Mouse (Mus musculus): ENCODE data around the gene Atp6v1g2.

Gene Atp6v1g2

DNA sequence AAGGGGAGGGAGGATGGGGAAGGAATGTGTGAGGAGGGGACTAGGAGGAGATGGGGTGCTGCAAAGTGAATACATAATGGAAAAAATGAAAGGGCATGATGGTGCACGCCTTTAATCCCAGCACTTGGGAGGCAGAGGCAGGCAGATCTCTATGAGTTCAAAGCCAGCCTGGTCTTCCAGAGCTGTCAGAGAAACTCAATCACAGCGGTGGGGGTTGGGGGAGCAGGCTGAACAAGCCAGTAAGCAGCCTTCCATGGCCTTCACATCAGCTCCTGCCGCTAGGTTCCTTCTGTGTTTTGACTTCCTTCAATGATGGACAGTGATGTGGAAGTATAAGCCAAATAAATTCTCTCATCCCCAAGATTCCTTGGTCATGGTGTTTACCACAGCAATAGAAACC is 21.8 kb downstream of the Atp6v1g2 start:
- no peak for DNase-seq (ENCODE audit: low spot score)

DNA sequence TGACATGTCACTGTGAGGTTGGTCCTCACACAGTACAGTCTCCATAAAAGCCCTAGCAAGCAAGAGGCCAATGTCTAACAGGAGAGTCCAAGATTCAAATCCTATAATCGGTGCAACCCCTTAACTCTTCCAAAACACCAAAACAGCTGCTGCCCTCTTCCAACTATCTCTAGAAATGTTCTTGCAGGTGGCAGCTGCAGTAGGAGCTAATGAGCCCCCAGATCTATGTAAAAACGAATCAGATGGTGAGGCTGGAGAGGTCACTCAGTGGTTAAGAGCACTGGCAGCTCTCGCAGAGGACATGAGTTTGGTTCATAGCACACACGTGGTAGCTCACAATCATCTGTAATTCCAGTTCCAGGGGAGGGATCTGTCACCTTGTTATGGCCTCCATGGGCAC is 22.2 kb downstream of the Atp6v1g2 start:
- DNase-seq (ENCODE audit: low spot score) = no peak

DNA sequence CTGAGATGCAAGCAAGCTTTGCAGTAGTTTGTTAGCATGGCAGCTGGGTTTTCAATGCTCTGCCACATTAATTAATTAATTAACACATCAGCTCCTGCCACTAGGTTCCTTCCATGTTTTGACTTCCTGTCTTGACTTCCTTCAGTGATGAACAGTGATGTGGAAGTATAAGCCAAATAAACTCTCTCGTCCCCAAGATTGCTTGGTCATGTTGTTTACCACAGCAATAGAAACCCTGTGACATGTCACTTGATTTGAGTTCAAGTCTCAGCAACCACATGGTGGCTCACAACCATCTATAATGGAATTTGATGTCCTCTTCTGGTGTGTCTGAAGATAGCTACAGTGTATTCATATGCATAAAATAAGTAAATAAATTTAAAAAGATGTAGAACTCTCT is 23.9 kb downstream of the Atp6v1g2 start:
- DNase-seq (ENCODE audit: low spot score) = no peak

DNA sequence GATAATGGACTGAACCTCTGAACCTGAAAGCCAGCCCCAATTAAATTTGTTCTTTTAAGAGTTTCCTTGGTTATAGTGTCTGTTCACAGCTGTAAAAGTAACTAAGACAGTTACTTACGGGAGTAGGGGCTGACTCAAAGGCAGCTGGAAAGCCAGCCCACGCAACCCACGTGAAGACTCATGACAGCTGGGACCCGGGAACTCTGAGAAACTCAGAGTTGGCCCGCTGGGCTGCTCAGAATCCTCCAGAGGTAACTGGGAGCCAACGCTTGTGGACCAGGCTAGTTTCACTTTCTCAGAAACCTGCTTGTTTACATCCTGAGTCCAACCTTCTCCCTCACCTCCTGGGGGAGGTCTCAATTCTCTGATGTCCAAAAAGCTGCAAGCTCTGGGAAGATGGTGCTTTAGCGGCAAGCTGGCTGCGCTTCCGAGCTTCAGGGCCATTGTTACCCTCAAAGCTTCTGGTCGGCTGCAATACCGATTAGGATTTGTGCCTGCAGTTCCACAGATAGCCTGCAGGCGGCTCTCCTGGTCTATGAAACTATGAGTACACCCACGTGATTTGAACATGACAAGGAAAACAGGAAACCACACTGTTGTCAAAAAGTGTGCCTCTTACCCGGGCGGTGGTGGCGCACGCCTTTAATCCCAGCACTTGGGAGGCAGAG is 24.5 kb downstream of the Atp6v1g2 start:
- DNase-seq (ENCODE audit: low spot score) = peak; percentile 89

DNA sequence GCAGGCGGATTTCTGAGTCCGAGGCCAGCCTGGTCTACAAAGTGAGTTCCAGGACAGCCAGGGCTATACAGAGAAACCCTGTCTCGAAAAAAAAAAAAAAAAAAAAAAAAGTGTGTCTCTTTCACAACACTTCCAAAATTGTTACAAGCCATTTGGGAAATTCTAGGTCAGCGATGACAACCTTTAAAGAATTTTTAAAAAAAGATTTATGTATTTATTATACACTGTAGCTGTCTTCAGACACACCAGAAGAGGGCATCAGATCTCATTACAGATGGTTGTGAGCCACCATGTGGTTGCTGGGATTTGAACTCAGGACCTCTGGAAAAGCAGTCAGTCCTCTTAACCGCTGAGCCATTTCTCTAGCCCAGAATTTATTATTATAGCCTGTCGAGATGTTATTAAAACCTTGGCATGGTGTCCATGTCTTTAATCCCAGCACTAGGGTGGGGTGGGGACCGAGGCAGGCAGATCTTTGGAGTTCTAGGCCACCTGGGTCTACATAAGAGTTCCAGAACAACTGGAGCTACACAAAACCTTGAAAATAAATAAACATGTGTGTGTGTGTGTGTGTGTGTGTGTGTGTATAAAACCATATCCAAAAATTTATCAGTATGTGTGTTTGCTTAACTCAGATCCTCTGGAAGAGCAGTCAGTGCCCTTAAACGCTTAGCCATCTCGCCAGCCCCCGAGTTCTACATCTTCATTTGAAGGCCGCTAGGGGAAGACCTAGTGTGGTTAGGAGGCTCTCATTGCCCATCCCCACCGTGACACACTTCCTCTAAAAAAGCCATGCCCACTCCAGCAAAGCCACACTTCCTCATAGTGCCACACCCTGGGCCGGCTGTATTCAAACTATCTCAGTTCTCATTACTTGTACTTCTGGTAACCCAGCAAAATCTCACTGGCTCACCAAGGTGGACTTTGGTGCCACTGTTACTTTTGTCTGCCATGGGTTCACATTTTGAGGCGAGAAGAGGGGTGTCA is 25.3 kb downstream of the Atp6v1g2 start:
- DNase-seq (ENCODE audit: low spot score) = peak; percentile 55

DNA sequence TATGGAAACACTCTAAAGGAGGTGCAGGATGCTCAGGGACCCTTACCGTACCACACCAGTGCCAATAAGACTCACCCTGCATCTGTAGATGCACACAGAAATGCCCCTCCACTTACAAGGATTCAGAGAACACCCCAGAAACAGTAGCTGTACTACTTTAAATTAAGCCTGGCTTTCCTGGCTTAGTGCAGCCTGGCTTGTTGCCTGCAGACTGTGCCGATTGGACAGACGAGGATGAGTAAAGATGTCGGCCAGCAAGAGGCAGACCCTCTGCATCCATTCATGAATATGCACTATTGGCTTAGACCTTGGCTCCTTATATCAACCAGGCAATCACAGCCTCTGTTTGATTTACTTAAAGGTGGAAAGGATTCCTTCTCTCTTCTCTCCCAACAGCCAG is 26.2 kb downstream of the Atp6v1g2 start:
- DNase-seq (ENCODE audit: low spot score) = no peak

DNA sequence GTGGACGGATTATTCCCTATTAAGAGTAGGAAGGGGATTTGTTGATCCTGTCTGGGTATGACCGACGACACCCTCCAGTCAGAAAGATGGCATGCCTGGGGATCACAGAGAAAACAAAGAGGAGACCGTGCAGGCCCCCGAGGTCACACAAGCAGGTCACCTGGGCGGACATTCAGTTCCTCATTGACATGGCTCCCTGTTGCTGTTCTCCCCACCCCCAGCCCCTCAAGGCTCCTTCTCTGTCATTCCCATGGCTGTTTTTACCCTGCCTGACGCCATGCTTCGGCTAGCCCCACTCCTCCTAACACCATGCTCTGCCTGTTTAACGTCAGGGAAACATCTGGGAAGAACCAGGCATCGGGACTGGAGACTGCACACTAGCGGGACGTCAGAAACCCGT is 28.2 kb downstream of the Atp6v1g2 start:
- no peak for DNase-seq (ENCODE audit: low spot score)

DNA sequence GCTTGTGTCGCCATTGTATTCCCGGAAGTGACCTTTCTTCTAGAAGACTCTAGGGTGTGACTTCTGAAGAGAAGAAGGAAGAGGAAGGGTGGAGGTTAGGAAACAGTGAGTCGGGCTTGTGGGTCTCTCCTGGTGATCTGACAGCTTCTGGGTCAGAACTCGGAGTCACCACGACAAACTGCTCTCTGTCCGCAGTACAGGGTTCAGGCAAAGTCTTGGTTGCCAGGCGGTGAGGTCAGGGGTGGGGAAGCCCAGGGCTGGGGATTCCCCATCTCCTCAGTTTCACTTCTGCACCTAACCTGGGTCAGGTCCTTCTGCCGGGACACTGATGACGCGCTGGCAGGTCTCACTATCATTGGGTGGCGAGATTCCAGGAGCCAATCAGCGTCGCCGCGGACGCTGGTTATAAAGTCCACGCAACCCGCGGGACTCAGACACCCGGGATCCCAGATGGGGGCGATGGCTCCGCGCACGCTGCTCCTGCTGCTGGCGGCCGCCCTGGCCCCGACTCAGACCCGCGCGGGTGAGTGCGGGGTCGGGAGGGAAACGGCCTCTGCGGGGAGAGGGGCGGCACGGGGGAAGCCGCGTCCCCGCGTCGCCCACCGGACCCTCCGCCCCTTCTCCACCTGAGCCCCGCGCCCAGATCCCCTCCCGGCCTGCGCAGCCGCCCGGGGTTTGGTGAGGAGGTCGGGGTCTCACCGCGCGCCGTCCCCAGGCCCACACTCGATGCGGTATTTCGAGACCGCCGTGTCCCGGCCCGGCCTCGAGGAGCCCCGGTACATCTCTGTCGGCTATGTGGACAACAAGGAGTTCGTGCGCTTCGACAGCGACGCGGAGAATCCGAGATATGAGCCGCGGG is 29.4 kb downstream of the Atp6v1g2 start, which contains the start of gene H2-D1:
Gene H2-D1, plus strand, starts transcription at position 67 of the 859 bp plus-strand sequence.
- DNase-seq (ENCODE audit: low spot score) = peak; percentile 92

DNA sequence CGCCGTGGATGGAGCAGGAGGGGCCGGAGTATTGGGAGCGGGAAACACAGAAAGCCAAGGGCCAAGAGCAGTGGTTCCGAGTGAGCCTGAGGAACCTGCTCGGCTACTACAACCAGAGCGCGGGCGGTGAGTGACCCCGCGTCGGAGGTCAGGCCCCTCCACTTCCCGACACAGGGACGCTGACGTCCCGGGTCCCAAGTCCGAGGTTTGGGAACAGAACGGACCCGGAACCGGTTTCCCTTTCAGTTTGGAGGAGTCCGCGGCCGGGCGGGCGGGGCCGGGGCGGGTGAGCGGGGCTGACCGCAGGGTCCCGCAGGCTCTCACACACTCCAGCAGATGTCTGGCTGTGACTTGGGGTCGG is 30.0 kb downstream of the Atp6v1g2 start:
- DNase-seq (ENCODE audit: low spot score) = peak; percentile 49

DNA sequence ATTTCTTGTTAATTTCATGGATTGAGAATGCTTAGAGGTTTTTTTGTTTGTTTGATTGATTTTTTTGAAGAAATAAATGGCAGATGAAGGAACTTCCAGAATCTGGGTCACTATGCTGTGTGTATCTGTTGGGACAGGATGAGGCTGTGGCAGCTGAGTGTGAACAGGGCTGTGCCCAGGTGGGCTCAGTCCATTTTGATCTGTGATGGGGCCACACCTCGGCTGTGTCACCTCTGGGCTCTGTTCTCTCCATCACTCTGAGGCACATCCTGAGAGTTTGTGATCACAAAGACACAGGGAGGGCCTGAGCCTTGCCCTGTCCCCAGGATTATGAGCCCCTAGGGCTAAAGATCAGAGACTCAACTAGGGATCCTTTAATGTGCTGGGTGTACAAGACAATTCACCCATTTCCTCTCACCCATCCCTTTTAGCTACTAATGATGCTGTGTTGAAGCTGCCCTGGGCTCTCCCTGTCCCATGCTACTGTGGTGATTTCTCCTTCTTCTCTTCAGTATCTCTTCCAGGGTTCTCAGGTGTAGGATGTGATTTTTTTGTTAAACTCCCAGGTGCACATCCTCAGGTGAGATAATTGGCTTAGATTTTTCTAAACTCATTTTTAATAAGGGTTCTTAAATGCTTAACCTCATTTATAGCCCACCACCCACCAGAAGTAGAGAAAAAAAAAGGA is 34.1 kb downstream of the Atp6v1g2 start:
- no peak for DNase-seq (ENCODE audit: low spot score)

DNA sequence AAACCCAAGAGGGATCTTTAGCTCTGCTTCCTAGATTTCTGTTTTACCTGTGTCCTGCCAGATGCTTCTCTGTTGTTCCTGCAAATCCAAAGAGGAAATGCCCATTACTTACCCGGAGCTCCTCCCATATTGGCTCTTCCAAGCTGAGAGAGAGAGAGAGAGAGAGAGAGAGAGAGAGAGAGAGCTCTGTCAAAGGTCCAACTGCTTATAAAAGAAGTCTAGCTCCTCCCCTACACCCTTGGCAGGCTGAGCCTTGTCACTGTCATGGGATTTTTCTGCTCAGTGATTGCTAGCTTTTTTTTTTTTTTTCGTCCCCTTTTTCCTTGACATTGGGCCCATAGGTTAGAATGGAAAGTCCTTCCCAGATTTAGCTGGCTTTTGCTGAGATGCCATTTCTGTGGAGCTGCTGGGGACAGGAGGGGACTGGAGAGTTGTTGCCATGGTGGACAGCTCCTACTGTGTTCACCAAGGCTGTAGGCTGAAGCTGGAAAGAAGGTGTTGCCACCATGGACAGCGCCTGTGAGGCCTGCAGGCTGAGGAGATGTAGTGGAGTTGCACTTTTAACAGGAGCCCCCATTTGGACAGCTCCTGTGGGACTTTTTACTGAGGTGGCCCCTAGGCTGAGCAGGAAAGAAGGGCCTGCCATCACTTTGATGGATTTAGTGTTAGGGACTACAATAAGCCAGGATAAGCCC is 36.3 kb downstream of the Atp6v1g2 start:
- DNase-seq (ENCODE audit: low spot score) = peak; percentile 16

DNA sequence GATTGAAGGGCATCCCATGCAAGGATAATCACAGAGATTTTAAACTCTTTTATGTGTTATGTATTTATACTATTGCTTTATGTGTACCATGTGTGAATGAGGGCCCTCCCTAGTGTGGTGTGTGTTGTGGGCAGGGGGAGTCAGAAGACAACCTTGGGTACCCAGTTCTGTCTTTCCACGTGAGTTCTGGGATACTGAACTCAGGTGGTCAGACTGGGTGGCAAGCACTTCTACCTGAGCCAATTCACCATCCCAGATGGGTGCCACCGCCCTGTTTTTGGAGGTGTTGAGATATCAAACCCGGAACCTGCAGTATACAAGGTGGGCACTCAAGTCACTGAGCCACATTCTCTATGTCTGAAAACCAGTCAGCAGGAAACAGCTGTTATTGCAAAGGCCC is 38.8 kb downstream of the Atp6v1g2 start:
- DNase-seq (ENCODE audit: low spot score) = no peak

DNA sequence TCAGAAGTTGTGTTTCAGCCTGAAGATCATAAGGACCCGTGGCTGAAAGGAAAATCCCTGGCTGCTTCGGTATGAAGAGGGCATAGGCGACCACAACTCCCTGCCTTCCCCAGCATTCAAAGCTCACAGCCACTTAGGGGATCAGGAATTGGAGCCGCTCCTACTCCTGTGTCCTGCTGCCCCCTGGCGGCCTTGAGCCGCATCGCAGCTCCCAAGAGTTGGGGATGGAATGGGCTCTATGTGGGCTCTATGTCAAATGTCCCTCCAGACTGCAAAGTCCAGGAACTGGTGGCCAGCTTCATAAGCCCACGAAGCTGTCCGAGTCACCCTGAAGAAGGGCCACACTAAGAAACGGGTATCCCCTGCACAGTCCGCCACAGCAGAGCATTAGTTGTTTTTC is 41.3 kb downstream of the Atp6v1g2 start:
- DNase-seq (ENCODE audit: low spot score) = peak; percentile 71

DNA sequence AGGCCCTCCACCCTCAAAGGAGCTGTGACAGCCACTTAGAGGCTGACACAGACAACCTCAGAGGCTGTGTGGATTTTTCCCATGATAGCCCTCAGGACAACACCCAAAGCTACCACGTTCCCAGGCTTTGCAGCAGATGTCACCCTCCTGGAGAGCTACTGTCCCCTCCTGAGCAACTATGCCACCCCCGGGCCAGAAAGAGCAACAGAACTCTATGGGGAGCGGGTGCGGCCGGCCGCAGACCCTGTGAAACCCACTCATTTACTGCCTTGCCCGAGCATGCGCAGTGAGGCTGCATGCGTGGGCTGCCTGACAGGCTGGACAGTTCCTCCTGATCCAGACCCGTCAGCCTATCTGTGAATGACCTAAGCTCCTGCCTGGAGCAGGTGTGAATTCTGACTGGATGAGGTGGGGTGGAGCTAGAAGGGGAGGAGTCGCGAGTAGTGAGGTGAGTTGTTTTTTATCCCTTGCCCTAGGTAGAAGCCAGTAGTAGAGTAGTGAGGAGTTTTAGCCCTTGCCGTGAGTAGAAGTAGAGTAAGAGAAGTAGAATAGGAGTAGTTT is 42.9 kb downstream of the Atp6v1g2 start:
- no peak for DNase-seq (ENCODE audit: low spot score)

DNA sequence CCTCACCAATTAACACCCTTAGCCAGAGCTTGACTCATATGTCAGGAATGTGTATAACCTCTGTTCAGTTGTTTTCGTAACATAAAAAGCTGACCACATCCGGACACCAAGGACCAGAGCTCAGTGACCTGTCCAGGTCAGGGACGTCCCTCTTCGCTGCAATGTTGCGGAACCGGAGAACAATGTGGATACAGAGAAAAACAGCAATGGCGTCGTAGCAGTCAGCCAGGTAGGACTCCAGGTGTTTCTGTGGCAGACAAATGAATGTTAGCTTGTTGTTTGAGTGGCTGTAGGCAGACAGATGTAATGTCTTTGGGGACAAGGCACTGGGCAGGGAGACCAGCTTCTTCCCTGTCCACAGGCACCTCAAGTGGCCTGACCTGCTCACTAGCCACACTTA is 44.6 kb downstream of the Atp6v1g2 start:
- DNase-seq (ENCODE audit: low spot score) = no peak

DNA sequence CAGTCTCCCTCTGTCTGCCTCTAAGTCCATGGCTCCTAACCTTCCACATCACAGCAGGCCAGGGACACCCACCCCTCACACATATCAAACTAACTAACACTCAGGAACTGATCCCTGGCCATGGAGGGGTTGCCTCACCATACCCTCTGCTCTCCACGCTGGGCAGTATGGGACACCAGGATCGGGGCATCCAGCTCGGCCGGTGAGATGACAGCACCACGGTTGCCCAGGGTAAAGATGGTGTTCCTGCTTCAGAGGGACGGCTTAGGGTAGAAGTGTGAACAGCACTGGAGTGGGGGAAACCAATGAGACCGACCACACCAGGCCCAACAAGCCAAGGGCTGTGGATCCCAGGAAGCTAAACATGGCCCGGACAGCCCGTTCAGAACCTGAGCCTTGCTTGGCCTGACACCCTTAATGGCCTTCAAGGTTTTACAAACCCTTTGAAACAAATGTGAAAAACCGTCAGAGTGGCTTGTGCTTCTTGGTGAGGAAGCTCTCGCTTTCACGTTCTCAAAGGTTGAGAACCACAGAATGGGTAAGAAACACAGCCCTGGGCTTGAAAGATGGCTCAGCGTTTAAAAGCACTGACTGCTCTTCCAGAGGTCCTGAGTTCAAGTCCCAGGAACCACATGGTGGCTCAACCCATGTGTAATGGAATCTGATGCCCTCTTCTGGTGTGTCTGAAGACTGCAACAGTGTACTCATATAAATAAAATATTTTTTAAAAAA is 45.7 kb downstream of the Atp6v1g2 start:
- DNase-seq (ENCODE audit: low spot score) = no peak

DNA sequence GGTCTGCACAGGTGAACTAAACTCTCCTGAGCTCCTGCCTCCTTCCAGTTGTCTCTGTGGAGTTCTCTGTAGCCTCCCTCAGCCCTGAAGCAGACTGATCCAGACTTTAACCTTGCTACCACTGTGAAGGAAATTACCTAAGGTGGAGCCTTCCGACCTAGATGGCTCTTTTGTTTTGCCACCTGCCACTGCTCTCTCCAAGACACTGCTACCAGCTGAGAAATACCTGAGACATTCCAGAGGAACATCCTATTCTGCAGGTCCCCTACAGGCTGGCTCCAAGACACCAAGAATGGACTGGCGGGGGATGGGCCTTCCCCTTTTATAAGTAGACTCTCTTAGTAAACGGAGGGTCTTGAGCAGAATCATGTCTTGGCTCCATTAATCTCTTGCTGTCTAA is 46.8 kb downstream of the Atp6v1g2 start:
- no peak for DNase-seq (ENCODE audit: low spot score)

DNA sequence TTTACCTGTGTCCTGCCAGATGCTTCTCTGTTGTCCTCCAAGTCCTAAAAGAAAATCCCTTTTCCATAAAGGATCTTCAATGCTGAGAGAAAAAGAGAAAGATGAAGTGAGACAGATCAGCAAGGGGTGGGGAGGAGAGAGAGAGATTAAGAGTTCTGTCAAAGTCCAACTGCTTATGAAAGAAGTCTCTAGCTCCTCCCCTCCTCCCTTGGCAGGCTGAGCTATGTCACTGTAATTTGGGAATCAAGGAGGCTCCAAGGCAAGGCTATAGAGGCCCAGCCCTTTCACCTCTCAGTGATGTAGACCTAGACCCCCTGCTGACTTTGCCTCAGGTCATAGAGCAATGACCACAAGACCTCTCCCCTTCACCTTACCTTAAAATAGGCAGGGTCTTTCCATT is 52.0 kb downstream of the Atp6v1g2 start:
- no peak for DNase-seq (ENCODE audit: low spot score)

All from spleen, adult 12 weeks (tissue).